Mouse (Mus musculus): Measurements from ENCODE around the gene Spint5.

- no peak for TF ChIP-seq CTCF (conservative IDR thresholded peaks at IDR 0.05; ENCODE audit: low read length)
- no peak for TF ChIP-seq POU5F1 (IDR thresholded peaks at IDR 0.05; ENCODE audit: borderline replicate concordance, low read length)
- no peak for TF ChIP-seq NANOG (IDR thresholded peaks at IDR 0.05; ENCODE audit: borderline replicate concordance, low read length)
Observed at GRCm38 (mm10) chr2:164684807-164685206, 30.3 kb upstream of the Spint5 start, which contains the start of gene Wfdc13.
